8 mouse cellular contexts compared by ENCODE assay signal in the genomic region with DNA sequence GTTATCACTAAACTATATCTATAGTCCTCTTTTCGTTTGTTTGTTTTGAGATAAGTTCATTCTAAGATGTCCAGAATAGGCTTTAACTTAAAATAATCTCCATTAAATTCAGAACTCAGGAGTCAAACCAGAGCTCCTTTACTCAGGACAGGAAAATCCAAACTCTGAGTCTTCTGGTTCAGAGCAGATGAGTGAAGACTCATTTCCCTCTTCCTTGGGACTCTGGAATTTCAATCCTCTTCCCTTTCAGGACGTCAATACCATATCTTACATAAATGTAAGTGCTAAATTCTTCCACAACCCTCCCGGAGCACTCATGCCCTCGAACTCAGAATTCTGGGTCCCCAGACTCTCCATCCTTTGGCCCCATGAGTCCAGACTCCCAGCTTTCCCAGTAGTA. TPM values are rescaled to one million over a fixed set of nuclear protein-coding genes. Genes with fewer than 3 reads are reported as not detected.
DNase-seq lines count a peak whose midpoint lies in the region; ATAC-seq and TF ChIP-seq lines count a peak whose summit lies in the region.

No protein-coding gene starts in this region.

- no peak for TF ChIP-seq POLR2A in myocyte (IDR thresholded peaks at IDR 0.05; ENCODE audit: insufficient read length, low read depth)

- peaks cover 11% of the 10 kb centered on the region; the same call in 1 of the 2 replicates for H3K4me1 ChIP-seq in kidney, postnatal 0 days (replicated peaks; ENCODE audit: insufficient read depth, low read length)

- 2% methylated on average over 4 of the region's 4 CpGs for WGBS in kidney, postnatal 0 days

- no peak for ATAC-seq in kidney, postnatal 0 days (replicated peaks; ENCODE audit: low FRiP score, low read depth)

- intact Hi-C loops in left cerebral cortex, postnatal 10 days (cut with DNase I) = loop anchor here (5.0 kb wide), 1 partner anchor 36 kb away; a partner anchor contains a TSS

- no peaks in the 10 kb centered on the region for H3K9me3 ChIP-seq in kidney, postnatal 0 days (replicated peaks; ENCODE audit: low read length)

- H3K79me2 ChIP-seq in myocyte (ENCODE audit: control insufficient read depth, insufficient read depth) = peaks cover 30% of the 10 kb centered on the region

- no peak overlapping the region for H3ac ChIP-seq in myocyte (ENCODE audit: control insufficient read depth, insufficient read length)

- no peak for TF ChIP-seq CTCF in kidney, postnatal 0 days (IDR thresholded peaks at IDR 0.05; ENCODE audit: low read depth)

- peaks cover 16% of the 10 kb centered on the region for H3K36me3 ChIP-seq in kidney, postnatal 0 days (ENCODE audit: insufficient read depth, low read length)
- H3K36me3 ChIP-seq in myocyte (ENCODE audit: control insufficient read depth, insufficient read depth) = peaks cover 10% of the 10 kb centered on the region

- no peak for DNase-seq in kidney, postnatal 0 days (ENCODE audit: low spot score)
- no peak for DNase-seq in kidney, adult 9 months
- DNase-seq in c-Kit-positive CD71-positive TER-119-positive erythroid progenitor cells, embryonic 14.5 days (ENCODE audit: low spot score) = peak; percentile 39
- peak; percentile 66 for DNase-seq in induced T-regulatory cell, adult 2 months (ENCODE audit: low read depth)
- DNase-seq in frontal cortex, adult 2 months (ENCODE audit: extremely low spot score in 1 of 2, low spot score in 1 of 2) = no peak
- no peak for DNase-seq in spleen, postnatal 14 days (ENCODE audit: low spot score in 2 of 2)
- DNase-seq in left cerebral cortex, postnatal 10 days (ENCODE audit: extremely low spot score in 1 of 2, low spot score in 2 of 2) = no peak

- peak overlapping the region; percentile 76 for H3K4me2 ChIP-seq in kidney, postnatal 0 days (ENCODE audit: low read length)
- H3K4me2 ChIP-seq in myocyte (ENCODE audit: low read depth) = peak overlapping the region; percentile 100

- no peaks in the 10 kb centered on the region for H3K27me3 ChIP-seq in kidney, postnatal 0 days (ENCODE audit: insufficient read depth, low read length)
- H3K27me3 ChIP-seq in myocyte (ENCODE audit: control insufficient read depth, insufficient read depth, insufficient read length) = no peaks in the 10 kb centered on the region

- H3K4me3 ChIP-seq in kidney, postnatal 0 days (replicated peaks; ENCODE audit: low read depth, low read length) = peak overlapping the region; percentile 98
- peak overlapping the region; percentile 71 for H3K4me3 ChIP-seq in myocyte

- peak overlapping the region; percentile 58 for H3K9ac ChIP-seq in kidney, postnatal 0 days (ENCODE audit: low read depth, low read length)

- H3K27ac ChIP-seq in kidney, postnatal 0 days = peak overlapping the region; percentile 96

TF ChIP-seq in myocyte, 11 proteins besides CTCF, POLR2A, EP300 and RAD21:
- TF ChIP-seq E2F4 (IDR thresholded peaks at IDR 0.05; ENCODE audit: insufficient read depth) (no peak), REST (IDR thresholded peaks at IDR 0.05; ENCODE audit: insufficient read depth, insufficient read length) (no peak), MAX (IDR thresholded peaks at IDR 0.05; ENCODE audit: low read depth) (no peak), CEBPB (IDR thresholded peaks at IDR 0.05; ENCODE audit: insufficient read depth, poor library complexity, severe bottlenecking) (no peak), POLR2AphosphoS2 (IDR thresholded peaks at IDR 0.05; ENCODE audit: insufficient read length, low read depth) (no peak), MYOG (IDR thresholded peaks at IDR 0.05; ENCODE audit: control insufficient read depth in 1 of 3, insufficient read depth in 1 of 3, insufficient read length in 2 of 3, low read depth in 2 of 3) (no peak), USF1 (IDR thresholded peaks at IDR 0.05; ENCODE audit: low read depth) (no peak)
TF ChIP-seq in myocyte: peak in this region for 0.

RNA-seq across cellular contexts. Expression of a gene that starts 0.6 kb away (rescaled TPM):
- 25.6 and 27.3 TPM in 2 replicates for polyA plus RNA-seq in kidney, postnatal 0 days (2015; fragmentation: Nextera tagmentation; extraction: Ambion mirVana)
- 56.7 TPM for polyA plus RNA-seq in myocyte (2012; fragmentation: generic; extraction: Trizol)
- 126 and 127 TPM in 2 replicates for polyA plus RNA-seq in frontal cortex, adult 2 months (2012; rRNA removed)
- total RNA-seq in left cerebral cortex, postnatal 10 days (2021) = 100 to 1,000 TPM; 156 to 160 TPM

RNA-seq across cellular contexts. Expression of a gene that starts 1.0 kb away (rescaled TPM):
- polyA plus RNA-seq in kidney, postnatal 0 days (2015; fragmentation: Nextera tagmentation; extraction: Ambion mirVana) = 47.6 and 53.0 TPM in 2 replicates
- polyA plus RNA-seq in myocyte (2012; fragmentation: generic; extraction: Trizol) = 127 TPM
- polyA plus RNA-seq in frontal cortex, adult 2 months (2012; rRNA removed) = 27.6 and 32.5 TPM in 2 replicates
- total RNA-seq in left cerebral cortex, postnatal 10 days (2021) = 1 to 10 TPM; 8.7 to 9.6 TPM

RNA-seq across cellular contexts. Expression of a gene that starts 18.2 kb away (rescaled TPM):
- 42.8 and 43.4 TPM in 2 replicates for polyA plus RNA-seq in kidney, postnatal 0 days (2015; fragmentation: Nextera tagmentation; extraction: Ambion mirVana)
- 13.3 TPM for polyA plus RNA-seq in myocyte (2012; fragmentation: generic; extraction: Trizol)
- 5.4 and 5.9 TPM in 2 replicates for polyA plus RNA-seq in frontal cortex, adult 2 months (2012; rRNA removed)
- 1 to 10 TPM; 3.8 to 5.1 TPM for total RNA-seq in left cerebral cortex, postnatal 10 days (2021)

RNA-seq across cellular contexts. Expression of a gene that starts 19.3 kb away (rescaled TPM):
- 73.6 and 76.0 TPM in 2 replicates for polyA plus RNA-seq in kidney, postnatal 0 days (2015; fragmentation: Nextera tagmentation; extraction: Ambion mirVana)
- 45.1 TPM for polyA plus RNA-seq in myocyte (2012; fragmentation: generic; extraction: Trizol)
- polyA plus RNA-seq in frontal cortex, adult 2 months (2012; rRNA removed) = 88.4 and 88.6 TPM in 2 replicates
- total RNA-seq in left cerebral cortex, postnatal 10 days (2021) = 10 to 100 TPM; 25.5 to 32.2 TPM

RNA-seq across cellular contexts. Expression of a gene that starts 30.4 kb away (rescaled TPM):
- 414 and 449 TPM in 2 replicates for polyA plus RNA-seq in kidney, postnatal 0 days (2015; fragmentation: Nextera tagmentation; extraction: Ambion mirVana)
- 729 TPM for polyA plus RNA-seq in myocyte (2012; fragmentation: generic; extraction: Trizol)
- 217 and 232 TPM in 2 replicates for polyA plus RNA-seq in frontal cortex, adult 2 months (2012; rRNA removed)
- total RNA-seq in left cerebral cortex, postnatal 10 days (2021) = 100 to 1,000 TPM; 253 to 257 TPM

Comparison
In these comparisons a context has a peak if more than half of its experiments do, and no peak if none do; other contexts are left out.
1. DNase-seq: peak in c-Kit-positive CD71-positive TER-119-positive erythroid progenitor cells, embryonic 14.5 days (single experiment) and induced T-regulatory cell, adult 2 months (single experiment); none in kidney, postnatal 0 days (single experiment), kidney, adult 9 months (single experiment), frontal cortex, adult 2 months (0 of 2), spleen, postnatal 14 days (0 of 2) and left cerebral cortex, postnatal 10 days (0 of 2).